Mouse (Mus musculus) ES-E14 (cell line): ENCODE data around the gene 2610528J11Rik. TPM values are rescaled to one million over a fixed set of nuclear protein-coding genes. Genes with fewer than 3 reads are reported as not detected.

Source experiments
- DNase-seq: peaks from one replicate; pipeline ENCODE4 v3.0.0-alpha.2; 2013; ENCODE audit warnings: low read depth, low spot score
- H3K27ac ChIP-seq: 2 replicates; pipeline ENCODE4 v1.5.1; 2012; ENCODE audit warnings: low read depth, mild to moderate bottlenecking, low read length, moderate library complexity, mixed read lengths; ENCODE audit not compliant: poor library complexity, insufficient read depth, severe bottlenecking
- H3K36me3 ChIP-seq: 2 replicates; pipeline ENCODE4 v1.6.1; 2012; ENCODE audit warnings: mild to moderate bottlenecking, low read length, moderate library complexity, mixed read lengths; ENCODE audit not compliant: control insufficient read depth, poor library complexity, insufficient read depth, severe bottlenecking
- H3K4me1 ChIP-seq, 2 experiments: fragments of 150-350 bp in 1 of 2; sonication (generic) in 1 of 2; 2 replicates each; pipeline ENCODE4 v1.6.1; 2012; ENCODE audit warnings: low read length in 2 of 2, mild to moderate bottlenecking in 1 of 2, mixed read lengths in 1 of 2; ENCODE audit not compliant: control insufficient read depth in 2 of 2, insufficient read depth in 2 of 2, poor library complexity in 1 of 2
- H3K4me3 ChIP-seq, 2 experiments: fragments of 150-350 bp in 1 of 2; sonication (generic) in 1 of 2; 2 replicates each; pipeline ENCODE4 v1.5.1; 2012; ENCODE audit warnings: low read length in 2 of 2, low read depth in 1 of 2, mild to moderate bottlenecking in 1 of 2, mixed read lengths in 1 of 2; ENCODE audit not compliant: insufficient read depth in 1 of 2, poor library complexity in 1 of 2, severe bottlenecking in 1 of 2
- H3K9ac ChIP-seq: 2 replicates; pipeline ENCODE4 v1.6.1; 2012; ENCODE audit warnings: low read depth, mild to moderate bottlenecking, low read length, mixed read lengths; ENCODE audit not compliant: poor library complexity, insufficient read depth, severe bottlenecking
- H3K9me3 ChIP-seq: fragments of 150-350 bp; sonication (generic); 2 replicates; pipeline ENCODE4 v1.6.1; 2012; ENCODE audit warnings: low read depth, mild to moderate bottlenecking, low read length; ENCODE audit not compliant: control insufficient read depth, insufficient read depth
- CHD2 ChIP-seq: IDR thresholded peaks from 2 replicates; pipeline ENCODE4 v1.6.1; 2014; ENCODE audit warnings: mild to moderate bottlenecking, low read depth, low read length, inconsistent platforms
- HCFC1 ChIP-seq: IDR thresholded peaks from 2 replicates; pipeline ENCODE4 v1.6.1; 2012; ENCODE audit warnings: low read length, inconsistent platforms, borderline replicate concordance; ENCODE audit not compliant: insufficient read depth
- MAFK ChIP-seq: IDR thresholded peaks from 2 replicates; pipeline ENCODE4 v1.6.1; 2014; ENCODE audit warnings: mild to moderate bottlenecking, low read depth, low read length, inconsistent platforms; ENCODE audit not compliant: insufficient read depth
- ZC3H11A ChIP-seq: IDR thresholded peaks from 2 replicates; pipeline ENCODE4 v1.6.1; 2012; ENCODE audit warnings: low read depth, mild to moderate bottlenecking, inconsistent platforms, low read length, borderline replicate concordance
- ZNF384 ChIP-seq: IDR thresholded peaks from 2 replicates; pipeline ENCODE4 v1.6.1; 2012; ENCODE audit warnings: low read depth, low read length, inconsistent platforms
- in situ Hi-C, 2 experiments: fragments of 600-800 bp; cut with MboI; formaldehyde crosslinking; loops; one replicate each; pipeline ENCODE4 v1.15.1; 2025; ENCODE audit warnings: low sequenced_read_pairs in 2 of 2, inconsistent platforms in 1 of 2; ENCODE audit not compliant: unreplicated experiment in 2 of 2
- total RNA-seq: library from RNA; depleted of rRNA; stranded (reverse); fragments of 300-350 nt; gene quantifications from 2 replicates; pipeline ENCODE4 v1.2.3, GENCODE M21; 2012

Gene 2610528J11Rik
- total RNA-seq, 1 experiment = 3.2 TPM

DNA sequence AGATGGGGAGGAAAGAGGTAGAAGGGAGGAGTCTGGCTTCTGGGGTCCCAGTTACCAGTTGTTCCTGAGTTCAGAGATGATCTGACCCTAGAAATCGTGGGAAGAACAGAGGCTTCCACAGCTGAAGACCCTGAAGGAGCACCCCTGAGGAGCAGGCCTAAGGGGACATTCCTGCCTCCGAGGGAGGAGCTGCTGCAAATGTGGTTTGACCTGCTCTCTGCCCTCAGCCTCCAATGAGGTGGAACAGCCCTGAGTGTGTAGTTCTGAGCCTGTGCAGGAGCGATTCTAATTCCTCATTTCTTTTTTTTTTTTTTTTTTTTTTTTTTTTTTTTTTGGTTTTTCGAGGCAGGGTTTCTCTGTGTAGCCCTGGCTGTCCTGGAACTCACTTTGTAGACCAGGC is 6.4 kb downstream of the 2610528J11Rik start:
- Histone ChIP-seq H3K9ac (no peak overlapping the region), H3K36me3 (no peaks in the 10 kb centered on the region), H3K4me1 (peaks cover 1 to 10% of the 10 kb centered on the region in 2 experiments; a peak in 2 of 4 replicates), H3K4me3 (no peak overlapping the region), H3K9me3 (no peaks in the 10 kb centered on the region), H3K27ac (no peak overlapping the region)
- in situ Hi-C loops = no loop called here
- TF ChIP-seq CHD2 (no peak), HCFC1 (no peak), ZNF384 (no peak), ZC3H11A (no peak)
- no peak for DNase-seq

DNA sequence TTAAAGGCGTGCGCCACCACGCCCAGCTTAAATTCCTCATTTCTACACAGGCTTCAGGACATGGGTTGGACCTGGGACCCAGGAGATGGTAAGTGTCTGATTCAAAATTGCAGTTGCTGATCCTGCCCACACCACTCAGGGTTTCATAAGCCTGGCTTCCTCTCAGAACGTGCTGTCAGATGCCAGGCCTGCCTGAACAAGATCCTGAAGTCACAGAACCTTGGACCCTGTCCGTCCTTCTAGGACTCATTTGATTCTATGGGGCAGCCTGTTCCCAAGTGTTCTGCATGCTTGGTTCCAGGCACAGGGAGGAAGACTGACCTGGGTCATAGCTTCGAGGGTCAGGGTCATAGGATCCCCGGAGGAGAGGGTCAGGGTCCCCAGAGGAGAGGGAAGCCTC is 6.8 kb downstream of the 2610528J11Rik start:
- in situ Hi-C loops = no loop called here
- TF ChIP-seq ZNF384 (no peak), CHD2 (no peak), ZC3H11A (no peak), MAFK (no peak), HCFC1 (no peak)
- H3K9me3 ChIP-seq = no peaks in the 10 kb centered on the region

DNA sequence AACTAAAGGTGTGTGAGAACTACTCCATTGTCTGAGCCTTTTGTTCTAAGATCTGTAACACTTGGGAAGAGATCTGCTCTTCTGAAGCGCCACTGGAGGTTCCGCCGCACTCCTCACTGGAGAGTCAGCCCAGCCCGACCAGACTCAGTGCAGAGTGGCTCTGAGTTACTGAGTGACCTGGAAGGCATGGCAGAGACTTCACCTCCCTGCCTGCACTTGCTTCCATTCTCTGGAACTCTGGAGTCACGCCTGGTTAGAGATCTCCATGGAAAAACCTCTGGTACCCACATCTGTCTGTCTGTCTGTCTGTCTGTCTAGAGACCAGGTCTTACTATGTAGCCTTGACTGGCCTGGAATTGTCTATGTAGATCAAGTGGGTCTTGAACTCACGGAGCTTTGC is 8.8 kb downstream of the 2610528J11Rik start:
- Histone ChIP-seq H3K4me3 (no peak overlapping the region), H3K4me1 (peaks cover 3 to 13% of the 10 kb centered on the region in 2 experiments; a peak in 2 of 4 replicates), H3K9me3 (no peaks in the 10 kb centered on the region), H3K27ac (no peak overlapping the region), H3K36me3 (no peaks in the 10 kb centered on the region), H3K9ac (no peak overlapping the region)
- DNase-seq = no peak
- TF ChIP-seq CHD2 (no peak), ZC3H11A (no peak), HCFC1 (no peak), ZNF384 (no peak), MAFK (no peak)
- in situ Hi-C loops = no loop called here

More for the DNA sequence above, 6.8 kb downstream of the 2610528J11Rik start:
- H3K36me3 ChIP-seq = no peaks in the 10 kb centered on the region
- no peak overlapping the region for H3K27ac ChIP-seq
- DNase-seq = no peak
- peaks cover 1 to 9% of the 10 kb centered on the region in 2 experiments; a peak in 2 of 4 replicates for H3K4me1 ChIP-seq
- no peak overlapping the region for H3K4me3 ChIP-seq
- no peak overlapping the region; the same call in 1 of the 2 replicates for H3K9ac ChIP-seq

DNA sequence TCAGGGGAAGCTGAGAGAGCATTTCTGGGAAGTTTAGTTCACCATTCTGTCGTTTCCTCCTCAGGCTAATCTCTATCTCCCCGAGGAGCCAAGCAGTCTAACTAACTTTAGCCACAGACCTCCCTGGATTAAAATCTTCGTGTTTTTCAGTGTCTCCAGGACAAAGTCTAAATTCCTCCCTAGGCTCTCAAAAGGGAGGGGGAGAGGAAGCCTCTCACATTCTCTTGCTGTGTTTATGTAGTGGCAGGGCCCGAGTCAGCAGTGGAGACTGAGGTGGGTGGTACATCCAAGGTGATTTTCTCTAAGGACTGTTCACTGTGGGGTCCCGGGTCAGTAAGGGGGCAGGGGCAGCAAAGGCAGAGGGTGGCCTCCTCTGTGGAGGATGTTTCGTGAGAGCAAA is 11.0 kb downstream of the 2610528J11Rik start:
- Histone ChIP-seq H3K4me3 (no peak overlapping the region), H3K9me3 (no peaks in the 10 kb centered on the region), H3K9ac (no peak overlapping the region), H3K27ac (no peak overlapping the region), H3K36me3 (peaks cover 6% of the 10 kb centered on the region; the same call in 1 of the 2 replicates), H3K4me1 (peaks cover 3 to 22% of the 10 kb centered on the region in 2 experiments; a peak in 2 of 4 replicates)
- in situ Hi-C loops = no loop called here
- DNase-seq = no peak
- TF ChIP-seq CHD2 (no peak), ZNF384 (no peak), ZC3H11A (no peak), MAFK (no peak), HCFC1 (no peak)

DNA sequence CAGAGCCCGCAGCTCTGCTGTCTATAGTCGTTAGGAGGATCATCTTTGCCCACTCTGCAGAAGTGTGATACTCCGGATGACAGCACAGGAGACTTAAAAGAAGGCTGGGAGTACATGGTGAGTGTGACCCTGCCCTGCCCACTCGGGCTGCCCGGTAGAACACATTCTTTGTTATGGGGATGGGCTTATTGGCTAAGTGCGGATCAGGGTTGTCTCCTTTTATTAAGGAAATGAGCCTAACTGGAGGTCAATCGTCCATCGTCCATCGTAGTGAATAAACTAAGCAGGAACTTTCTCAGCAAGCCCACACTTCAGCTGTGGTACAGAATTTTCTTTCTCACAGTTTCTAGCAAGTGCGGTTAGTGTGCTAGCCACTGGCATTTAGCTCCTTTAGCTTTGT is 13.1 kb downstream of the 2610528J11Rik start:
- H3K9ac ChIP-seq = no peak overlapping the region
- no peaks in the 10 kb centered on the region for H3K9me3 ChIP-seq
- peaks cover 6% of the 10 kb centered on the region; the same call in 1 of the 2 replicates for H3K36me3 ChIP-seq
- H3K4me3 ChIP-seq = no peak overlapping the region
- no peak overlapping the region for H3K27ac ChIP-seq
- in situ Hi-C loops = no loop called here
- no peak for DNase-seq
- peaks cover 3 to 25% of the 10 kb centered on the region in 2 experiments; a peak in 2 of 4 replicates for H3K4me1 ChIP-seq
- TF ChIP-seq HCFC1 (no peak), ZNF384 (no peak), ZC3H11A (no peak), MAFK (peak; percentile 5; the same call in 1 of the 2 replicates)
